In the genomic region with DNA sequence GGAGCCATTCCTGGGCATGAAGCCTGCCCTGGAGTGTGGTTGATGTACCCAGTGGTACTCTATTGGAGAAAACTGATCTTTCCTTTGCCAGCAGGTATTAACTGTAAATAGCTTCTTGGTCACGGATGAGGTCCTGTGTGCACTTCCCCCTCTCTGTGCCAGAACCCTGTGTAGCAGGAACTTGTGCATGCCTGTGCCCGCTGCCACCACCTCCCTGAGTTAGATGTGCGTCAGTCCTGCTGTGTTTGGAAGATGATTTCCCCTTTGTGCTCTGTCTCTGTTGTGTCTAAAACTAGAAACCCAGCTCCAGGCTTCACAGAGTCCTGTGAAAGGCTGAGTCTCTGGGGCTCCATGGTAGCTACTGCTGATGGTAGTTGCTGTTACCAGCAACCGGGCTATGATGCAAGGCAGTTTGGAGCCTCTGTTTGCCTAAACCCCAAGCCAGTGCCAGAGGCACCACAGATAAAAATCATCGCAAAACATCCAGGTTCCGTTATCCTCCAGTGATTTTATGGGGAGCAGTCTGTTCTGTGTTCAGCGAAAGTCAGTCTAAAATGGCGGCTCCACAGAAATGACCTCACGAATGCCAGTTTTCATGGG, we compare ENCODE assay signal across 13 mouse cellular contexts. TPM values are rescaled to one million over a fixed set of nuclear protein-coding genes. Genes with fewer than 3 reads are reported as not detected.
DNase-seq lines count a peak whose midpoint lies in the region; ATAC-seq and TF ChIP-seq lines count a peak whose summit lies in the region.
"Had no signal": no experiment of that assay in that cellular context is flagged by ENCODE, and none has a peak within 500 bp of the region (broad histone marks: within the 10 kb centered on the region; RNA-seq: fewer than 3 reads in every experiment).

No protein-coding gene starts in this region.

- no peak for DNase-seq in Patski (ENCODE audit: low read depth, low spot score)
- DNase-seq in spleen, postnatal 10 days (ENCODE audit: low spot score in 2 of 2): no peak
- no peak for DNase-seq in heart, postnatal 10 days
- no peak for DNase-seq in adrenal gland, adult 18-20 months (ENCODE audit: low spot score in 2 of 2)
- DNase-seq: liver, postnatal 0 days; thymus, postnatal 4 days had no signal

- intact Hi-C loops in heart, postnatal 10 days (cut with DNase I): no loop called here

- no peaks in the 10 kb centered on the region for H3K9me3 ChIP-seq in hindbrain, embryonic 13.5 days
- H3K9me3 ChIP-seq: heart, embryonic 12.5 days had no signal

- H3K36me3 ChIP-seq in hindbrain, embryonic 13.5 days: no peaks in the 10 kb centered on the region
- H3K36me3 ChIP-seq: heart, embryonic 12.5 days had no signal

- H3K9ac ChIP-seq in hindbrain, embryonic 13.5 days: no peak overlapping the region
- H3K9ac ChIP-seq: heart, embryonic 12.5 days; liver, postnatal 0 days had no signal

- peak overlapping the region; percentile 29; the same call in 1 of the 2 replicates for H3K27ac ChIP-seq in cortical plate, adult 2 months (ENCODE audit: insufficient read depth, low read length)
- H3K27ac ChIP-seq in hindbrain, embryonic 13.5 days: peak overlapping the region; percentile 95

- no peak for TF ChIP-seq CTCF in Patski (IDR thresholded peaks at IDR 0.05)
- no peak for TF ChIP-seq CTCF in cortical plate, adult 2 months (IDR thresholded peaks at IDR 0.05; ENCODE audit: extremely low read depth, insufficient read depth, low read length)

- ATAC-seq in Patski: peak; percentile 61
- no peak for ATAC-seq in hindbrain, embryonic 13.5 days (ENCODE audit: low FRiP score)
- ATAC-seq in megakaryocyte progenitor cell, adult 5-6 weeks (replicated peaks; ENCODE audit: poor library complexity): 0 out of 2 replicates have a peak, but pooled peaks have one; percentile 29
- ATAC-seq: liver, postnatal 0 days had no signal

- H3K4me2 ChIP-seq in hindbrain, embryonic 13.5 days: peak overlapping the region; percentile 8; the same call in 1 of the 2 replicates
- H3K4me2 ChIP-seq: heart, embryonic 12.5 days had no signal

- no peaks in the 10 kb centered on the region for H3K27me3 ChIP-seq in Patski
- no peaks in the 10 kb centered on the region for H3K27me3 ChIP-seq in hindbrain, embryonic 13.5 days
- H3K27me3 ChIP-seq: heart, embryonic 12.5 days had no signal

- TF ChIP-seq POLR2A in cortical plate, adult 2 months (IDR thresholded peaks at IDR 0.05; ENCODE audit: extremely low read depth, insufficient read depth, low read length): no peak

- CTCF ChIA-PET in Patski (lab: Charles Lee): interaction anchor here (1.7 to 6.7 kb wide), 4 partner anchors 9 to 20 kb away, joined by 4 to 40 read pairs (median 16); partner anchors contain the start of genes Gm49450 and Tuba1a

- 77% methylated on average over 9 of the region's 9 CpGs for WGBS in hindbrain, embryonic 13.5 days

- no peak overlapping the region for H3K4me3 ChIP-seq in cortical plate, adult 2 months (ENCODE audit: insufficient read depth, low read length)
- H3K4me3 ChIP-seq in hindbrain, embryonic 13.5 days: no peak overlapping the region
- H3K4me3 ChIP-seq: heart, embryonic 12.5 days had no signal

- POLR2A ChIA-PET in Patski (lab: Charles Lee): interaction anchor here (0.7 to 2.1 kb wide), 4 partner anchors 14 to 38 kb away, joined by 3 to 8 read pairs (median 3); partner anchors contain the start of genes Gm49450 and Tuba1a

- H3K4me1 ChIP-seq in cortical plate, adult 2 months (ENCODE audit: control insufficient read depth, insufficient read depth, low read length): peaks cover 25% of the 10 kb centered on the region
- peaks cover 73% of the 10 kb centered on the region for H3K4me1 ChIP-seq in hindbrain, embryonic 13.5 days (replicated peaks)

- in situ Hi-C loops in Patski (cut with MboI; ENCODE audit: low pct_unique_long_range_greater_than_20kb): no loop called here

RNA-seq across cellular contexts. Expression of gene Tuba1a, which starts 19.6 kb away (rescaled TPM):
- polyA plus RNA-seq in Patski (2021): 414 TPM
- 1,321 and 1,512 TPM in 2 replicates for polyA plus RNA-seq in cortical plate, adult 2 months (2012; rRNA removed)
- polyA plus RNA-seq in hindbrain, embryonic 13.5 days (2015; fragmentation: Nextera tagmentation; extraction: Ambion mirVana): 15,152 and 15,804 TPM in 2 replicates
- 30.3 and 33.5 TPM in 2 replicates for total RNA-seq in megakaryocyte progenitor cell, adult 5-6 weeks (2015)
- total RNA-seq in megakaryocyte progenitor cell, adult 5-6 weeks (2017): 15.3 and 22.2 TPM in 2 replicates
- 100 to 1,000 TPM; 263 to 273 TPM for total RNA-seq in heart, postnatal 10 days (2021)
- total RNA-seq in adrenal gland, adult 18-20 months (2021): 100 to 1,000 TPM in 1 of 2 experiments, 10 to 100 TPM in 1; 74.3 to 169 TPM

RNA-seq across cellular contexts. Expression of gene Gm49450, which starts 19.8 kb away (rescaled TPM):
- not detected for polyA plus RNA-seq in Patski (2021)
- 0.35 and 0.55 TPM in 2 replicates for polyA plus RNA-seq in cortical plate, adult 2 months (2012; rRNA removed)
- not detected in 2 replicates for polyA plus RNA-seq in hindbrain, embryonic 13.5 days (2015; fragmentation: Nextera tagmentation; extraction: Ambion mirVana)
- 0.69 and 1.1 TPM in 2 replicates for total RNA-seq in megakaryocyte progenitor cell, adult 5-6 weeks (2015)
- total RNA-seq in megakaryocyte progenitor cell, adult 5-6 weeks (2017): not detected in 2 replicates
- total RNA-seq in heart, postnatal 10 days (2021): not detected
- not detected for total RNA-seq in adrenal gland, adult 18-20 months (2021)
- total RNA-seq: adrenal gland, postnatal 4 days; ES-E14; layer of hippocampus, adult 8-10 months had no signal
- polyA plus RNA-seq: heart, embryonic 12.5 days; liver, postnatal 0 days had no signal

RNA-seq across cellular contexts. Expression of gene Tuba1b, which starts 38.8 kb away (rescaled TPM):
- polyA plus RNA-seq in Patski (2021): 921 TPM
- polyA plus RNA-seq in cortical plate, adult 2 months (2012; rRNA removed): 1,160 and 1,231 TPM in 2 replicates
- 1,016 and 1,054 TPM in 2 replicates for polyA plus RNA-seq in hindbrain, embryonic 13.5 days (2015; fragmentation: Nextera tagmentation; extraction: Ambion mirVana)
- 2,787 and 2,962 TPM in 2 replicates for total RNA-seq in megakaryocyte progenitor cell, adult 5-6 weeks (2015)
- 767 and 827 TPM in 2 replicates for total RNA-seq in megakaryocyte progenitor cell, adult 5-6 weeks (2017)
- total RNA-seq in heart, postnatal 10 days (2021): 100 to 1,000 TPM; 373 to 402 TPM
- total RNA-seq in adrenal gland, adult 18-20 months (2021): 100 to 1,000 TPM; 193 to 255 TPM

RNA-seq across cellular contexts. Expression of gene Lmbr1l, which starts 55.1 kb away (rescaled TPM):
- polyA plus RNA-seq in Patski (2021): 26.9 TPM
- 24.7 and 27.1 TPM in 2 replicates for polyA plus RNA-seq in cortical plate, adult 2 months (2012; rRNA removed)
- polyA plus RNA-seq in hindbrain, embryonic 13.5 days (2015; fragmentation: Nextera tagmentation; extraction: Ambion mirVana): 37.7 and 38.3 TPM in 2 replicates
- total RNA-seq in megakaryocyte progenitor cell, adult 5-6 weeks (2015): 5.2 and 5.6 TPM in 2 replicates
- 3.8 and 9.4 TPM in 2 replicates for total RNA-seq in megakaryocyte progenitor cell, adult 5-6 weeks (2017)
- total RNA-seq in heart, postnatal 10 days (2021): 10 to 100 TPM; 15.4 to 16.1 TPM
- total RNA-seq in adrenal gland, adult 18-20 months (2021): 10 to 100 TPM; 12.1 to 14.0 TPM

RNA-seq across cellular contexts. Expression of gene Tuba1c, which starts 56.6 kb away (rescaled TPM):
- polyA plus RNA-seq in Patski (2021): 210 TPM
- 5.5 and 7.1 TPM in 2 replicates for polyA plus RNA-seq in cortical plate, adult 2 months (2012; rRNA removed)
- polyA plus RNA-seq in hindbrain, embryonic 13.5 days (2015; fragmentation: Nextera tagmentation; extraction: Ambion mirVana): 28.1 and 28.2 TPM in 2 replicates
- total RNA-seq in megakaryocyte progenitor cell, adult 5-6 weeks (2015): 187 and 190 TPM in 2 replicates
- total RNA-seq in megakaryocyte progenitor cell, adult 5-6 weeks (2017): 79.3 and 105 TPM in 2 replicates
- total RNA-seq in heart, postnatal 10 days (2021): 10 to 100 TPM; 80.7 to 99.8 TPM
- 100 to 1,000 TPM; 235 to 284 TPM for total RNA-seq in adrenal gland, adult 18-20 months (2021)
